Mouse (Mus musculus): ENCODE measurements at regions not wholly inside any gene's neighbourhood (a gene's known extent, or its start where the extent isn't known, plus 50 kb on each side); places are given as distances from the start of the nearest gene placed in this dataset.

GRCm38 (mm10) chr15:93755989-93756388 is 160.3 kb upstream of the Prickle1 start:
- Histone ChIP-seq H3K27ac (ENCODE audit: low read depth, low read length) (no peak overlapping the region), H3K4me3 (ENCODE audit: low read depth, low read length) (no peak overlapping the region), H3K9ac (ENCODE audit: low read depth, low read length) (no peak overlapping the region), H3K9me3 (ENCODE audit: control insufficient read depth, low read length) (no peaks in the 10 kb centered on the region), H3K27me3 (ENCODE audit: control insufficient read depth, insufficient read depth, low read length) (no peaks in the 10 kb centered on the region), H3K4me2 (replicated peaks; ENCODE audit: low read depth, low read length) (no peak overlapping the region), H3K36me3 (ENCODE audit: control insufficient read depth, insufficient read depth, low read length) (no peaks in the 10 kb centered on the region), H3K4me1 (replicated peaks; ENCODE audit: control insufficient read depth, insufficient read depth, low read length) (no peaks in the 10 kb centered on the region)
- 79% methylated on average over 5 of the region's 5 CpGs for WGBS
- ATAC-seq (ENCODE audit: low FRiP score) (no peak), DNase-seq (ENCODE audit: low spot score) (no peak)

GRCm38 (mm10) chr15:93751817-93752216 is 156.1 kb upstream of the Prickle1 start:
- H3K9ac ChIP-seq (ENCODE audit: low read depth, low read length) = no peak overlapping the region
- H3K4me1 ChIP-seq (replicated peaks; ENCODE audit: control insufficient read depth, insufficient read depth, low read length) = no peaks in the 10 kb centered on the region
- no peak overlapping the region for H3K4me2 ChIP-seq (replicated peaks; ENCODE audit: low read depth, low read length)
- 85% methylated on average over 14 of the region's 14 CpGs for whole genome bisulfite sequencing
- no peaks in the 10 kb centered on the region for H3K27me3 ChIP-seq (ENCODE audit: control insufficient read depth, insufficient read depth, low read length)
- no peak overlapping the region for H3K27ac ChIP-seq (ENCODE audit: low read depth, low read length)
- DNase-seq (ENCODE audit: low spot score) (no peak), ATAC-seq (ENCODE audit: low FRiP score) (no peak)
- H3K4me3 ChIP-seq (ENCODE audit: low read depth, low read length) = no peak overlapping the region
- no peaks in the 10 kb centered on the region for H3K9me3 ChIP-seq (ENCODE audit: control insufficient read depth, low read length)
- no peaks in the 10 kb centered on the region for H3K36me3 ChIP-seq (ENCODE audit: control insufficient read depth, insufficient read depth, low read length)

- no peak overlapping the region for H3K9ac ChIP-seq (ENCODE audit: low read depth, low read length)
- no peaks in the 10 kb centered on the region for H3K4me1 ChIP-seq (replicated peaks; ENCODE audit: control insufficient read depth, insufficient read depth, low read length)
- no peak overlapping the region for H3K4me2 ChIP-seq (replicated peaks; ENCODE audit: low read depth, low read length)
- WGBS = 54% methylated on average over 8 of the region's 8 CpGs
- no peak overlapping the region for H3K27ac ChIP-seq (ENCODE audit: low read depth, low read length)
- H3K36me3 ChIP-seq (ENCODE audit: control insufficient read depth, insufficient read depth, low read length) = no peaks in the 10 kb centered on the region
- H3K27me3 ChIP-seq (ENCODE audit: control insufficient read depth, insufficient read depth, low read length) = no peaks in the 10 kb centered on the region
- DNase-seq (ENCODE audit: low spot score) = peak; percentile 19
- no peaks in the 10 kb centered on the region for H3K9me3 ChIP-seq (ENCODE audit: control insufficient read depth, low read length)
- H3K4me3 ChIP-seq (ENCODE audit: low read depth, low read length) = no peak overlapping the region
- no peak for ATAC-seq (ENCODE audit: low FRiP score)
These were observed 155.3 kb upstream of the Prickle1 start for GRCm38 (mm10) chr15:93750953-93751352.

GRCm38 (mm10) chr15:93744191-93744945 is 148.7 kb upstream of the Prickle1 start:
- Histone ChIP-seq H3K27me3 (ENCODE audit: control insufficient read depth, insufficient read depth, low read length) (no peaks in the 10 kb centered on the region), H3K4me2 (replicated peaks; ENCODE audit: low read depth, low read length) (no peak overlapping the region), H3K9ac (ENCODE audit: low read depth, low read length) (no peak overlapping the region), H3K4me3 (ENCODE audit: low read depth, low read length) (no peak overlapping the region), H3K9me3 (ENCODE audit: control insufficient read depth, low read length) (no peaks in the 10 kb centered on the region), H3K36me3 (ENCODE audit: control insufficient read depth, insufficient read depth, low read length) (no peaks in the 10 kb centered on the region), H3K27ac (ENCODE audit: low read depth, low read length) (no peak overlapping the region), H3K4me1 (replicated peaks; ENCODE audit: control insufficient read depth, insufficient read depth, low read length) (no peaks in the 10 kb centered on the region)
- 66% methylated on average over 12 of the region's 12 CpGs for whole genome bisulfite sequencing
- DNase-seq (ENCODE audit: low spot score) = no peak
- ATAC-seq (ENCODE audit: low FRiP score) = no peak

GRCm38 (mm10) chr15:93733731-93734510 is 138.2 kb upstream of the Prickle1 start:
- no peak for DNase-seq (ENCODE audit: low spot score)
- Histone ChIP-seq H3K4me2 (replicated peaks; ENCODE audit: low read depth, low read length) (no peak overlapping the region), H3K9me3 (ENCODE audit: control insufficient read depth, low read length) (no peaks in the 10 kb centered on the region), H3K27ac (ENCODE audit: low read depth, low read length) (no peak overlapping the region), H3K36me3 (ENCODE audit: control insufficient read depth, insufficient read depth, low read length) (no peaks in the 10 kb centered on the region), H3K9ac (ENCODE audit: low read depth, low read length) (no peak overlapping the region), H3K27me3 (ENCODE audit: control insufficient read depth, insufficient read depth, low read length) (no peaks in the 10 kb centered on the region), H3K4me1 (replicated peaks; ENCODE audit: control insufficient read depth, insufficient read depth, low read length) (no peaks in the 10 kb centered on the region), H3K4me3 (ENCODE audit: low read depth, low read length) (no peak overlapping the region)
- ATAC-seq (ENCODE audit: low FRiP score) = no peak
- 89% methylated on average over 18 of the region's 18 CpGs for WGBS

- Histone ChIP-seq H3K9ac (ENCODE audit: low read depth, low read length) (no peak overlapping the region), H3K36me3 (ENCODE audit: control insufficient read depth, insufficient read depth, low read length) (no peaks in the 10 kb centered on the region), H3K27me3 (ENCODE audit: control insufficient read depth, insufficient read depth, low read length) (no peaks in the 10 kb centered on the region), H3K9me3 (ENCODE audit: control insufficient read depth, low read length) (no peaks in the 10 kb centered on the region), H3K4me3 (ENCODE audit: low read depth, low read length) (no peak overlapping the region), H3K4me2 (replicated peaks; ENCODE audit: low read depth, low read length) (no peak overlapping the region), H3K4me1 (replicated peaks; ENCODE audit: control insufficient read depth, insufficient read depth, low read length) (no peaks in the 10 kb centered on the region), H3K27ac (ENCODE audit: low read depth, low read length) (no peak overlapping the region)
- ATAC-seq (ENCODE audit: low FRiP score) (no peak), DNase-seq (ENCODE audit: low spot score) (no peak)
- 58% methylated on average over 5 of the region's 5 CpGs for WGBS
These were observed 137.1 kb upstream of the Prickle1 start for GRCm38 (mm10) chr15:93732825-93733224.

- ATAC-seq (ENCODE audit: low FRiP score) = no peak
- Histone ChIP-seq H3K4me2 (replicated peaks; ENCODE audit: low read depth, low read length) (no peak overlapping the region), H3K4me1 (replicated peaks; ENCODE audit: control insufficient read depth, insufficient read depth, low read length) (no peaks in the 10 kb centered on the region), H3K36me3 (ENCODE audit: control insufficient read depth, insufficient read depth, low read length) (no peaks in the 10 kb centered on the region), H3K27ac (ENCODE audit: low read depth, low read length) (no peak overlapping the region), H3K9me3 (ENCODE audit: control insufficient read depth, low read length) (no peaks in the 10 kb centered on the region), H3K4me3 (ENCODE audit: low read depth, low read length) (no peak overlapping the region), H3K9ac (ENCODE audit: low read depth, low read length) (no peak overlapping the region), H3K27me3 (ENCODE audit: control insufficient read depth, insufficient read depth, low read length) (no peaks in the 10 kb centered on the region)
- 60% methylated on average over 6 of the region's 6 CpGs for WGBS
- no peak for DNase-seq (ENCODE audit: low spot score)
These were observed 135.5 kb upstream of the Prickle1 start for GRCm38 (mm10) chr15:93731161-93731560.

- WGBS = 77% methylated on average over 4 of the region's 4 CpGs
- Histone ChIP-seq H3K27me3 (ENCODE audit: control insufficient read depth, insufficient read depth, low read length) (no peaks in the 10 kb centered on the region), H3K9me3 (ENCODE audit: control insufficient read depth, low read length) (no peaks in the 10 kb centered on the region), H3K27ac (ENCODE audit: low read depth, low read length) (no peak overlapping the region), H3K4me2 (replicated peaks; ENCODE audit: low read depth, low read length) (no peak overlapping the region), H3K4me3 (ENCODE audit: low read depth, low read length) (no peak overlapping the region), H3K36me3 (ENCODE audit: control insufficient read depth, insufficient read depth, low read length) (no peaks in the 10 kb centered on the region), H3K4me1 (replicated peaks; ENCODE audit: control insufficient read depth, insufficient read depth, low read length) (no peaks in the 10 kb centered on the region), H3K9ac (ENCODE audit: low read depth, low read length) (no peak overlapping the region)
- DNase-seq (ENCODE audit: low spot score) (no peak), ATAC-seq (ENCODE audit: low FRiP score) (no peak)
These were observed 119.8 kb upstream of the Prickle1 start for GRCm38 (mm10) chr15:93715443-93715842.

GRCm38 (mm10) chr15:93713428-93713827 is 117.7 kb upstream of the Prickle1 start:
- Histone ChIP-seq H3K4me3 (ENCODE audit: low read depth, low read length) (no peak overlapping the region), H3K27ac (ENCODE audit: low read depth, low read length) (no peak overlapping the region), H3K4me1 (replicated peaks; ENCODE audit: control insufficient read depth, insufficient read depth, low read length) (no peaks in the 10 kb centered on the region), H3K36me3 (ENCODE audit: control insufficient read depth, insufficient read depth, low read length) (no peaks in the 10 kb centered on the region), H3K9me3 (ENCODE audit: control insufficient read depth, low read length) (no peaks in the 10 kb centered on the region), H3K4me2 (replicated peaks; ENCODE audit: low read depth, low read length) (no peak overlapping the region), H3K9ac (ENCODE audit: low read depth, low read length) (no peak overlapping the region), H3K27me3 (ENCODE audit: control insufficient read depth, insufficient read depth, low read length) (no peaks in the 10 kb centered on the region)
- WGBS = 91% methylated on average over 7 of the region's 7 CpGs
- ATAC-seq (ENCODE audit: low FRiP score) (no peak), DNase-seq (ENCODE audit: low spot score) (no peak)
